Mouse (Mus musculus) megakaryocyte, embryonic 14.5 days (primary cell): ENCODE measurements around the gene Tppp3.

Experiments used
- FLI1 ChIP-seq: IDR thresholded peaks from 2 replicates; pipeline ENCODE4 v1.6.1; 2012; ENCODE audit warnings: low read length, inconsistent platforms, mixed read lengths
- GATA1 ChIP-seq: IDR thresholded peaks from 3 replicates; pipeline ENCODE4 v1.6.1; 2012; ENCODE audit warnings: mixed read lengths, low read length, inconsistent platforms, borderline replicate concordance

DNA sequence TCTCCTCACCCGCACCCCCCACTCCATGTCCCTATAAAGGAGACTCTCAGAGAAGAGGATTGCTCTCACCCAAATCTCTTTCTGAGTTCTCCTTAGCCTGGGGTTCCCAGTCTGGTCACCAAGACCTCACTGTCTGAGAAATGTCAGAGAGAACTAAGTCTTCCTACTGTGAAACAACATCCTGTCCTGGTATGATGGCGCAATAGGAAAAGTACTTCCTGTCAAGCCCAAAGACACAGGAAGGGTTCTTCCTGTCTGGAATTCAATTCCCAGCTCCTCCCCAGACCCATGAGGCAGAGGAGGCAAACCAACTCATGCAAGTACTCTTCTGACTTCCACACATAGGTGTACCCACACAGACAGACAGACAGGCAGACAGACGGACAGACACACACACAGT, 33.3 kb upstream of the Tppp3 start:
- TF ChIP-seq GATA1 (no peak), FLI1 (no peak)
